Mouse (Mus musculus): Measurements from ENCODE around the gene Itga1.

Itga1 gene

DNA sequence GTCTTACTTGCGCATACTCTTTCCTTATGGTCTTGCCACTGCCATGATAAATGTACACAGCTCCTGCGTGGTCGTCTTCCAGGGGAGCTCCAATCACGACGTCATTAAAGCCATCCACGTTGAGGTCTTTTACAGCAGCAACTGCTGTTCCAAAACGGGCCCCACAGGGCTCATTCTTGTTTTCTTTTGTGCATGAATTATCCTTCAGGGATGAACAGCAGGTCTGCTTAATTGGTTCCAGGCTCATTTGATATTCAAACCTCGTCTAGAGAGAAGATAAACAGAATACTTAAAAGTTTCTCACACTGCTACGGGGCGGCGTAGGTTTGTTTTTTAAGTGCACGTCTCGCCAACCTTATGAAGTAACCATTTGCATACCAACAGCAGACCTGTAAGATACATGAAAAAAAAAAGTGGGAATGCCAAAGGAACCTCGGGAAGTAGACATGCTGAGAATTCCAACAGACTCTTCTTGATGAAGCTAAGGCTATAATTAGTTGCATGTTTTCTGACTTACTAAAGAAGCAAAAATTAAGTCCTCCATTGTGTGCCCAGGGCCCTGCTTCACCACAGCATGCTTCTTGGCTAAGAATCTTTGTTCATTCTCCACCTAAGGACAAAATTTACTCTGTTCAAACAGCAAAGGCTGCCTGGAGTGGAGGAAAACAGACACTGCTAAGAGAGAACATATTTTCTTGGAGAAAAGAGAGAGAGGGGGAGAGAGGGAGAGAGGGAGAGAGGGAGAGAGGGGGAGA, 109.3 kb downstream of the Itga1 start:
- DNase-seq (ENCODE audit: low read depth, low spot score) = no peak

GRCm38 (mm10) chr13:114987668-114988067, 114.1 kb downstream of the Itga1 start:
- no peak for DNase-seq (ENCODE audit: low read depth, low spot score)

- DNase-seq (ENCODE audit: low read depth, low spot score) = no peak
These were observed 114.6 kb downstream of the Itga1 start for GRCm38 (mm10) chr13:114987161-114987560.

DNA sequence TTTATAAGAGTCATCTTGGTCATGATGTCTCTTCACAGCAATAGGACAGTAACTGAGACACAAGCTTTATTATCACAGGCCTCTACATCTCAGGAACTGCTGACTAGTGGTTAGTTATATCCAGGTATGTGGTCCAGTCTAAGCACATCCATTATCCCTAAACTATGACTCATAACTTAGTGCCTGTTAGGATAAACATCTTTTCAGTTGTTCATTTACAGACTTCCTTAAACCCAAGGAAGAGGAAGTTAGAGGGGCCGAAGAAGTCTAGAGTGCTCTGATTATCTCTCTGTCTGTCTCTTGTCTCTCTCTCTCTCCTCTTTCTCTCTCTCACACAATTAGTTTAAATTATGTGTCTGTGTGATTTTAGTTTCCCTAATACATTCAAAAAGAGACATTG, 117.1 kb downstream of the Itga1 start:
- DNase-seq (ENCODE audit: low read depth, low spot score) = no peak

GRCm38 (mm10) chr13:114983116-114983515, 118.6 kb downstream of the Itga1 start:
- DNase-seq (ENCODE audit: low read depth, low spot score) = no peak

GRCm38 (mm10) chr13:114980831-114981419, 120.8 kb downstream of the Itga1 start:
- DNase-seq (ENCODE audit: low read depth, low spot score) = no peak

GRCm38 (mm10) chr13:114974484-114975042, 127.2 kb downstream of the Itga1 start:
- DNase-seq (ENCODE audit: low read depth, low spot score) = no peak

GRCm38 (mm10) chr13:114971905-114972304, 129.9 kb downstream of the Itga1 start:
- DNase-seq (ENCODE audit: low read depth, low spot score) = no peak

DNA sequence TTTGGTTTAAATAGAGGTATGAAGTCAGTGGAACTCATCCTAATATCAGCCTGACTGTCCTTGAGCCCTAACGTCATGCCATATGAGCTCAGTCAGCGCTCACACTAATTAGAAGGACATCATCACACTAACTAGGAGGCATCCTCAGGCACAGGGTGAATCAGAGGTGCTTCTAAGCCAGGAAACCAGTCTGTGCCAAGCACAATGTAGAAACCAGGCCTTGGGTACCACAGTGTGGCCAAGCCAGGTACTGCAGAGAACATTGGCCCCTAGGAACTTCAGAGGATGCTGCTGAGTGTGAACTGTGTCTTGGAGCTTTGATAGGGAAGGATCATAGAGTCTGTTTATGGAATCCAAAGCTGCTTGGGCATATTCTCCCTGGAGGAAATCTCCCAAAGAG, 137.5 kb downstream of the Itga1 start:
- DNase-seq (ENCODE audit: low read depth, low spot score) = peak; percentile 56

GRCm38 (mm10) chr13:114954516-114954915, 147.2 kb downstream of the Itga1 start:
- no peak for DNase-seq (ENCODE audit: low read depth, low spot score)

GRCm38 (mm10) chr13:114933541-114933940, 168.2 kb downstream of the Itga1 start:
- DNase-seq (ENCODE audit: low read depth, low spot score) = no peak

GRCm38 (mm10) chr13:114931775-114932294, 169.9 kb downstream of the Itga1 start, which contains the start of gene Itga2:
Gene Itga2 (minus strand): TSS chr13:114932100.
- DNase-seq (ENCODE audit: low read depth, low spot score) = peak; percentile 36

DNA sequence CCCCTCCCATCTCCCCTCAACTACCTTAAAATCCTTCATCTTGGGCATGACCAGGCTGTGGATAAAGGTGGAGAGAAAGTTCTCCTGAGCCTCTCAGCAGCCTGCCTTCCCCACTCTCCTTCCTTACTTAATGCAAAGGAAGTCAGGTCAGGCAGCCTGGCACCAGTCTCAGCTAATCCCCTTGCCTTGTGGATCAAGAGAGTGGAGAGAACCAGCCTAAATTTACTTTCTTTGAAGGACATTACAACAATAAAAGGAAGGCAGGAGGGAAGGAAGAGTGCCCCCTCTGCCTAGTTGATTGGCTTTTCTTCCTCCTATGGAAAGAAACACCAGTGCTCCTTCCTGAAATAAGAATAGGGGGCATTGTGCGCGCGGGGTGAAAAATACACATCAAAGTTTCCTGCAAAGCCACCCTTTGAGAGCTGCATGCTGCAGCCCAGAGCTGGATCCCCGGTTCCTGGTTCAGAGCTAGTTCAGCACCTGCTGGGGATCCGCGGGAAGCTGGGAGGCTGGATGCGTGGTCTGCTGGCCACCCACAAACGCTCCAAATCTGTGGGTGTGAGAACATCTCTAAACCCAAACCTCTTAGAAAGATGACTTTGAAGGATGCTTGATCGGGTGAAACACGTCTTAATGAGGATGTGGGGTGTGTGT, 170.6 kb downstream of the Itga1 start:
- DNase-seq (ENCODE audit: low read depth, low spot score) = no peak

GRCm38 (mm10) chr13:114924785-114925184, 177.0 kb downstream of the Itga1 start:
- no peak for DNase-seq (ENCODE audit: low read depth, low spot score)

DNA sequence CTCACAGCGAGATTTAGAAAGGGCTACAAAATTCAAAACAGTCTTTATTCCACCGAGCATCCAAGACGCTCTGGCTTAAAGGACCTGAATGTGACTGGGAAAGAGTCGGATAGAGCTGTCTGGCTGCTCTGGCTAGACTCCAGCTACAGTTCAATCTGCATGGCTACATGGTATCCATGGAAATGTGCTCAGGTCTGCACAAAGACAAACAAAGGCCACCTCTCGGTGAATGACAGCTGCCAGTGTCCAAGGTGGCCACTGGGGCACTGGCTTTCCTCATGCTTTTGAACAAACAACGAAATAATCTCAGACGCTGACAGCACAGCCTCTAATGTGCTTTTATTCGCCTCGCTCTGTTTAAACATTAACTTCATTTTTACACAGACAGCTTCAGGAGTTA, 178.4 kb downstream of the Itga1 start:
- DNase-seq (ENCODE audit: low read depth, low spot score) = no peak

- no peak for DNase-seq (ENCODE audit: low read depth, low spot score)
These were observed 186.0 kb downstream of the Itga1 start for GRCm38 (mm10) chr13:114915767-114916166.

GRCm38 (mm10) chr13:114914963-114915362, 186.8 kb downstream of the Itga1 start:
- no peak for DNase-seq (ENCODE audit: low read depth, low spot score)

- DNase-seq (ENCODE audit: low read depth, low spot score) = no peak
These were observed 187.2 kb downstream of the Itga1 start for GRCm38 (mm10) chr13:114914559-114914958.

GRCm38 (mm10) chr13:114910629-114911028, 191.1 kb downstream of the Itga1 start:
- DNase-seq (ENCODE audit: low read depth, low spot score) = no peak

- no peak for DNase-seq (ENCODE audit: low read depth, low spot score)
These were observed 192.2 kb downstream of the Itga1 start for GRCm38 (mm10) chr13:114909514-114909913.

- DNase-seq (ENCODE audit: low read depth, low spot score) = no peak
These were observed 193.9 kb downstream of the Itga1 start for GRCm38 (mm10) chr13:114907876-114908275.

All from skeletal muscle tissue, adult 2 months (tissue).